Mouse (Mus musculus) limb, embryonic 13.5 days (tissue): ENCODE data around the gene Plekhj1. TPM values are rescaled to one million over a fixed set of nuclear protein-coding genes. Genes with fewer than 3 reads are reported as not detected.
A peak's percentile ranks its signal among the peaks of the same experiment; 100 is the strongest.
"Not testable (repeated sequence)": the region's sequence is repeated elsewhere in the genome, so short reads cannot be mapped to it uniquely, and the experiment has no call there.

Source experiments
- ATAC-seq: fragments of 200-750 bp; cut with Nextera tagmentation; 2 replicates; pipeline ENCODE4 v1.8.0; 2017; ENCODE audit warnings: low read depth, moderate number of reproducible peaks, moderate TSS enrichment; ENCODE audit not compliant: low FRiP score
- H3K27ac ChIP-seq: fragments of 300-500 bp; sonication (generic); 2 replicates; pipeline ENCODE4 v1.5.1; 2015; ENCODE audit warnings: inconsistent platforms, mild to moderate bottlenecking, moderate library complexity
- H3K27me3 ChIP-seq: fragments of 300-500 bp; sonication (generic); 2 replicates; pipeline ENCODE4 v1.6.1; 2015; ENCODE audit warnings: mild to moderate bottlenecking, inconsistent platforms
- H3K36me3 ChIP-seq: fragments of 300-500 bp; sonication (generic); 2 replicates; pipeline ENCODE4 v1.6.1; 2015; ENCODE audit warnings: inconsistent platforms, mild to moderate bottlenecking, moderate library complexity
- H3K4me1 ChIP-seq: fragments of 300-500 bp; sonication (generic); 2 replicates; pipeline ENCODE4 v1.6.1; 2015; ENCODE audit warnings: inconsistent platforms
- H3K4me2 ChIP-seq: fragments of 300-500 bp; sonication (generic); replicated peaks from 2 replicates; pipeline ENCODE4 v1.6.1; 2015; ENCODE audit warnings: inconsistent platforms, mild to moderate bottlenecking, moderate library complexity
- H3K4me3 ChIP-seq: fragments of 300-500 bp; sonication (generic); 2 replicates; pipeline ENCODE4 v1.5.1; 2015; ENCODE audit warnings: moderate library complexity, mild to moderate bottlenecking, inconsistent platforms
- H3K9ac ChIP-seq: fragments of 300-500 bp; sonication (generic); 2 replicates; pipeline ENCODE4 v1.6.1; 2015; ENCODE audit warnings: mild to moderate bottlenecking, inconsistent platforms
- H3K9me3 ChIP-seq: fragments of 300-500 bp; sonication (generic); 2 replicates; pipeline ENCODE4 v1.6.1; 2016; ENCODE audit warnings: inconsistent platforms
- WGBS: fragments of 180-500 bp; shearing (Covaris S2); methylation state at CpG from one replicate; pipeline ENCODE4 v1.1.7; 2015; 5-methylcytosine and 5-hydroxymethylcytosine counted together
- polyA plus RNA-seq: library from polyadenylated mRNA; unstranded; fragments of >200 nt; fragmentation: Nextera tagmentation; extraction: Ambion mirVana; gene quantifications from 2 replicates; pipeline ENCODE4 v1.2.1, GENCODE M21; 2015

Gene Plekhj1
- polyA plus RNA-seq, 1 experiment from 2014 or later, result 127 TPM

DNA sequence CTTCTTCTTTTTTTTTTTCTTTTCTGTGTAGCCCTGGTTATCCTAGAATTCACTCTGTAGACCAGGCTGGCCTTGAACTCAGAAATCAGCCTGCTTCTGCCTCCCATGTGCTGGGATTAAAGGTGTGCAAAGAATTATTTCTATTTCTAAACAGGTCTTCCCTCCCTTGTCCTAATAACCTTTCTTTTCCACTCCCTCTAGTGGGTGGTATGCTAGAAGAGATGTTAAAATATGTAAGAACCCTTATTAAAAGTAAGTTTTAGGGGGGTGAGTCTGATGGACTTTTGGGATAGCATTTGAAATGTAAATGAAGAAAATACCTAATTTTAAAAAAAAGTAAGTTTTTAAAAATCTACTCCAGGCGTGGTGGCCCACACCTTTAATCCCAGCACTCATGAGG, 24.9 kb upstream of the Plekhj1 start:
- H3K27me3 ChIP-seq, result no peaks in the 10 kb centered on the region
- H3K4me3 ChIP-seq, result no peak overlapping the region
- H3K4me2 ChIP-seq, result no peak overlapping the region
- H3K4me1 ChIP-seq, result peaks cover 9% of the 10 kb centered on the region
- H3K9me3 ChIP-seq, result no peaks in the 10 kb centered on the region
- no peak for ATAC-seq
- WGBS, result 90% methylated on average over 1 of the region's 1 CpGs
- H3K27ac ChIP-seq, result no peak overlapping the region
- no peak overlapping the region for H3K9ac ChIP-seq
- no peaks in the 10 kb centered on the region; the same call in 1 of the 2 replicates for H3K36me3 ChIP-seq

DNA sequence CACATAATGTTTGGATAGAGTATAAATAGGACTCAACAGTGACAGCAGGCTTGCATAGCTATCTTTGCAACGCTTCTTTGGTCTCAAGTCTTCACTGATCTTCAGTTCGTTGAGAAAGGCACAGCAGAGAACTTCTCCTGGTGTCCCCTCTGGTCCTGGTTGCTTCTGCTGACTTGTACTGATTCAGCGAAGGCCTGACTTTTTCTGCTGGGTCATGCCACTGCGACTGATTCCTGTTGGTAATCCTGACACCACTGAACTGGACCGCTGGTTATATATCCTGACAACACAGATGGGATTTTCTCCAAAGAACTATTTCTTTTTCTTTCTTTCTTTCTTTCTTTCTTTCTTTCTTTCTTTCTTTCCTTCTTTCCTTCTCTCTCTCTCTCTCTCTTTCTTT, 24.1 kb upstream of the Plekhj1 start:
- Histone ChIP-seq H3K9me3 (no peaks in the 10 kb centered on the region), H3K4me1 (peaks cover 1% of the 10 kb centered on the region), H3K27me3 (no peaks in the 10 kb centered on the region), H3K9ac (no peak overlapping the region), H3K36me3 (no peaks in the 10 kb centered on the region), H3K4me3 (no peak overlapping the region), H3K27ac (no peak overlapping the region), H3K4me2 (no peak overlapping the region)
- 91% methylated on average over 5 of the region's 5 CpGs for WGBS
- ATAC-seq, result no peak

DNA sequence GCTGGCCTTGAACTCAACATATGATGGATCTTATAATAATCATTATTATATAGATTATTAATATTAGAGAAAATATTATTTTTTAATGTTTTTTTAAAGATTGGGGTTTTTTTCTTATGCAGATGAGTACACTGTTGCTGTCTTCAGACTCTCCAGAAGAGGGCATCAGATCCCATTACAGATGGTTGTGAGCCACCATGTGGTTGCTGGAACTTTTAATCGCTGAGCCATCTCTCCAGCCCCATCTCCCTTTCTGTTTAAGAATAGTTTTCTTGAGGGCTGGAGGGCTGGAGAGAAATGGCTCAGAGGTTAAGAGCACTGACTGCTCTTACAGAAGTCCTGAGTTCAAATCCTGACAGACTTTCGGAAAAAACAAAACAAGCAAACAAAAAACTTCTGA, 23.6 kb upstream of the Plekhj1 start:
- ATAC-seq, result no peak
- WGBS, result 50% methylated on average over 2 of the region's 2 CpGs
- no peak overlapping the region for H3K27ac ChIP-seq
- no peaks in the 10 kb centered on the region for H3K27me3 ChIP-seq
- H3K4me1 ChIP-seq, result no peaks in the 10 kb centered on the region
- H3K9ac ChIP-seq, result no peak overlapping the region
- H3K4me3 ChIP-seq, result no peak overlapping the region
- H3K4me2 ChIP-seq, result no peak overlapping the region
- H3K36me3 ChIP-seq, result no peaks in the 10 kb centered on the region
- H3K9me3 ChIP-seq, result no peaks in the 10 kb centered on the region

DNA sequence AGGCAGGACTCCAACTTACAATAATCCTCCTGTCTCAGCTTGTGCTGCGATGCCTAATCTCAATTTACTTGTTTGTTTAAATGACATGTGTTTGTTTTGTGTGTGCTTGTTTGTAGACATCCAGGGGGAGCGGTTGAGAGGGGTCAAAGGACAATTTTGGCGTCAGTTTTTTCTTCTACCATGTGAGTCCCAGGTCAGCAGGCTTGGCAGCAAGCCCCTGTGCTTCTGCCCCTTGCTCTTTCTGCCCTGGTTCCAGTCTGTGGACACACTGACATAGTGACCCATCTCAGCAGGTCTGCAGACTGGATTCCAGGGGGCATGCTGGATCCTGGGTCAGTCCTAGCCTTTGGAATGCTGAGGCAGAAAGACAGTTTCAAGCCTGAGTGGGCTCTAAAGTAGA, 21.0 kb upstream of the Plekhj1 start:
- Histone ChIP-seq H3K4me1 (no peaks in the 10 kb centered on the region), H3K4me2 (no peak overlapping the region), H3K9ac (no peak overlapping the region), H3K27ac (no peak overlapping the region), H3K4me3 (no peak overlapping the region), H3K36me3 (no peaks in the 10 kb centered on the region), H3K27me3 (no peaks in the 10 kb centered on the region), H3K9me3 (no peaks in the 10 kb centered on the region)
- no peak for ATAC-seq
- WGBS, result 57% methylated on average over 3 of the region's 3 CpGs

DNA sequence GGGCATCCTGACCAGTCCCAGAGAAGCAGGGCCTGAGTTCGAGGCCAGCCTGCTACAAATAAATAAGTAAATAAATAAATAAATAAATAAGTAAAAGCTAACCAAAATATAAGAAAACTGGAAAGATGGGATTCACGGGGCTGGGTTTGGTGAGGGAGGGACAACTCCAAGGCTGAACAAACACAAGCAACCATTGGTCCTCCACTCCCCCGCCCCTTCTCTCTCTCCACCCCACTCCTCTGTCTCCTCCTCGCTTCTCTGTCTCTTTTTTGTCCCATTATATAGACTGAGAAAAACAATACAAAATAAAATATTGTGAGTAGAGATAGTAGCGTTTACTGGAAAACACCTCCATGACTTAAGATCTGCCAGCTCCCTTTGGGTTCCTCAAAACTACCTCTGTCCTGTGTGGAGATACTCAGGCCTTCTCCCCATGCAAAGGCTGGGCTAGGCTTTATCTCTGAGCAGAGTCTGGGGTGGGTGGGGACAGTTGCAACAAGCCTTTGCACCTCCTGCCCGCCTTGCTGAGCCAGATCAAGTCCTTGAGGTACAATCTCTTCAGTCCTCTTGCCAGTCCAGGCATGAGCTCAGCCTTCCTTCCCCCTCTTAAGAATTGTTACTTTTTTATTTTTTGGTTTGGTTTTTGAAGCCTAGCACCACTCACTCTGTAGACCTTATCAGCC, 20.3 kb upstream of the Plekhj1 start:
- Histone ChIP-seq H3K4me1 (no peaks in the 10 kb centered on the region), H3K4me2 (no peak overlapping the region), H3K27ac (no peak overlapping the region), H3K27me3 (no peaks in the 10 kb centered on the region), H3K36me3 (no peaks in the 10 kb centered on the region), H3K9ac (no peak overlapping the region), H3K4me3 (no peak overlapping the region), H3K9me3 (no peaks in the 10 kb centered on the region)
- 58% methylated on average over 6 of the region's 6 CpGs for WGBS
- ATAC-seq, result no peak

DNA sequence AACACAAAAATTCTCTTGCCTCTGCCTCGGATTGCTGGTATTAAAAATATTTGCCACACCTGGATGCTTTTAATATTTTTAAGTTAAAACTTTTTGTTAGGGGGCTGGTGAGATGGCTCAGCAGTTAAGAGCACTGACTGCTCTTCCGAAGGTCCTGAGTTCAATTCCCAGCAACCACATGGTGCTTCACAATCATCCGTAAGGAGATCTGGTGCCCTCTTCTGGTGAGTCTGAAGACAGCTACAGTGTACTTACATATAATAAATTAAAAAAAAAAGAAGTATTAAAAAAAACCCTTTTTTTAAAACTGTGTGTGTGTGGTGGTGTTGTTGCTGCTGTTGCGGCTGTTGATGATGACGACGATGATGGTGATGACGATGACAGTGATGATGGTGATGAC, 19.5 kb upstream of the Plekhj1 start:
- not testable (repeated sequence) for H3K4me3 ChIP-seq, H3K36me3 ChIP-seq, H3K27ac ChIP-seq, H3K4me2 ChIP-seq, H3K9me3 ChIP-seq, ATAC-seq, H3K9ac ChIP-seq, H3K27me3 ChIP-seq, H3K4me1 ChIP-seq
- WGBS, result 82% methylated on average over 7 of the region's 7 CpGs

DNA sequence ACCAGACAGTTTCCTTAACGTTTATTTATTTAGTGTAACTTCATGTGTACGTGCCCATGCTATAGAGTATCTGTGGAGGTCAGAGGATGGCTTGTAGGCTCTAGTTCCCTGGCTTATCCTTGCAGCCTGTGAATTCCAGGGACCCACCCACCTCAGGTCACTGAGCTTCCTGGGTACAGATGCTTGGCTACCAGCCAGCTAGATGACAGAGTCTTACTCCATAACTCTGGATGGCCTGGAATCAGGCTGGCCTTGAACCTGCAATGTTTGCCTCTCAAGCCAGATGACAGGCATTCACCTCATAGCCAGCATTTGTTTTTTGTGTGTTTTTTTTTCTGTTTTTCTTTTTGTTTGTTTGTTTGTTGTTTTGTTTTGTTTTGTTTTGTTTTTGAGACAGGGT, 18.7 kb upstream of the Plekhj1 start:
- Histone ChIP-seq H3K4me3 (no peak overlapping the region), H3K4me2 (no peak overlapping the region), H3K36me3 (no peaks in the 10 kb centered on the region), H3K9ac (no peak overlapping the region), H3K27ac (no peak overlapping the region), H3K27me3 (peaks cover 12% of the 10 kb centered on the region), H3K4me1 (no peaks in the 10 kb centered on the region), H3K9me3 (no peaks in the 10 kb centered on the region)
- ATAC-seq, result no peak
- WGBS, result 75% methylated on average over 2 of the region's 2 CpGs

DNA sequence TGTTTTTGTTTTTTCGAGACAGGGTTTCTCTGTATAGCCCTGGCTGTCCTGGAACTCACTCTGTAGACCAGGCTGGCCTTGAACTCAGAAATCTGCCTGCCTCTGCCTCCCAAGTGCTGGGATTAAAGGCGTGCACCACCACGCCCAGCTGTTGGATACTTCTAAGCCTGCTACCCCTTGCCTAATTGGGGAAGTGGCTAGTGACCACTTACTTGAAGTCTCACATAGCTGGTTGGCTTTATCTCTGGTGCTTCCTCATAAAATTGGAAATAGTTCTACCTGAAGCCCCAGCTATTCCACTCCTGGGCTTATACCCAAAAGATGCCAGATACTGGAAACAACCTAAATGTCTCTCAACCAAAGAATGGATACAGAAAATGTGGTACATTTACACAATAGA, 17.9 kb upstream of the Plekhj1 start:
- H3K4me3 ChIP-seq, result not testable (repeated sequence)

DNA sequence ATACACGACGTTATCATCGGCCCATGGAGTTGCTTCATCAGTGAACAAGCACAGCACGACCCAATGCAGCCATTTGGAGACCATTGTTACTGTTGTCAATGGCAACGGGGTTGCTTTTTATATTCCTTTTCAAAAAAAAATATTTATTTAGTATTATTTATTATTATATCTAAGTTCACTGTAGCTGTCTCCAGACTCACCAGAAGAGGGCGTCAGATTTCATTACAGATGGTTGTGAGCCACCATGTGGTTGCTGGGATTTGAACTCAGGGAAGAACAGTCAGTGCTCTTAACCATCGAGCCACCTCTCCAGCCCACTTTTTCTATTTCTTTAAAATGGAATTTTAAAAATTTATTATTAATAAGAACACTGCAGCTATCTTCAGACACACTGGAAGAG, 16.4 kb upstream of the Plekhj1 start:
- Histone ChIP-seq H3K4me3 (no peak overlapping the region), H3K4me2 (no peak overlapping the region), H3K4me1 (peaks cover 8% of the 10 kb centered on the region), H3K27ac (no peak overlapping the region), H3K27me3 (peaks cover 36% of the 10 kb centered on the region), H3K9ac (0 out of 2 replicates have a peak overlapping the region, but pooled peaks have one; percentile 15), H3K36me3 (no peaks in the 10 kb centered on the region), H3K9me3 (no peaks in the 10 kb centered on the region)
- 70% methylated on average over 7 of the region's 7 CpGs for WGBS
- no peak for ATAC-seq

More for the DNA sequence above, 17.9 kb upstream of the Plekhj1 start:
- WGBS, result 70% methylated on average over 3 of the region's 3 CpGs
- H3K27ac ChIP-seq, H3K9me3 ChIP-seq, H3K4me1 ChIP-seq, H3K4me2 ChIP-seq, H3K36me3 ChIP-seq, ATAC-seq, H3K9ac ChIP-seq: not testable (repeated sequence)
- peaks cover 20% of the 10 kb centered on the region for H3K27me3 ChIP-seq

DNA sequence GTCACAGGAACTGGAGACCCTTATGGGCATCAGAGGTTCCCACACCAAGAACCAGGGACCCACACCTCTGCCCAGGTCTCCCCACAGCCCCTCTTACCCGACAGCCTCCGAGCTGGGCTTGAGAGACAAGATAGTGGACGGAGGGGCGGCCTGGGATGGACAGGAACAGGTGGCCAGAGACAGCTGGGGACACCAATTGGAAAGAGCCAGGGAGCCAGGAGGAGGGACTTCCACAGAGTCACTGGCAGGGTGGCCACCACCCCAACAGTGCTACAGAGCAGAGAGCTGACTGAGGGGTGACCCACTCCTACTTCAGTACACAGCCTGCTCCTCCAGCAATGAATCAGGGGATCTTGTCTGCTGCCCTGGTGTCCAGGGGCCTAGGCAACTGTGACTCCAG, 14.9 kb upstream of the Plekhj1 start, which contains the start of gene Jsrp1:
Jsrp1 (minus strand) TSS at position 133 of the 400 bp plus-strand sequence.
- H3K9ac ChIP-seq, result no peak within 1 kb of the TSS
- no peaks in the 10 kb centered on the region for H3K36me3 ChIP-seq
- H3K4me2 ChIP-seq, result no peak within 1 kb of the TSS
- no peak for ATAC-seq
- no peak within 1 kb of the TSS for H3K27ac ChIP-seq
- WGBS, result 65% methylated on average over 4 of the region's 4 CpGs
- H3K27me3 ChIP-seq, result peaks cover 50% of the 10 kb centered on the region
- peaks cover 18% of the 10 kb centered on the region for H3K4me1 ChIP-seq
- H3K4me3 ChIP-seq, result no peak within 1 kb of the TSS
- no peaks in the 10 kb centered on the region for H3K9me3 ChIP-seq

DNA sequence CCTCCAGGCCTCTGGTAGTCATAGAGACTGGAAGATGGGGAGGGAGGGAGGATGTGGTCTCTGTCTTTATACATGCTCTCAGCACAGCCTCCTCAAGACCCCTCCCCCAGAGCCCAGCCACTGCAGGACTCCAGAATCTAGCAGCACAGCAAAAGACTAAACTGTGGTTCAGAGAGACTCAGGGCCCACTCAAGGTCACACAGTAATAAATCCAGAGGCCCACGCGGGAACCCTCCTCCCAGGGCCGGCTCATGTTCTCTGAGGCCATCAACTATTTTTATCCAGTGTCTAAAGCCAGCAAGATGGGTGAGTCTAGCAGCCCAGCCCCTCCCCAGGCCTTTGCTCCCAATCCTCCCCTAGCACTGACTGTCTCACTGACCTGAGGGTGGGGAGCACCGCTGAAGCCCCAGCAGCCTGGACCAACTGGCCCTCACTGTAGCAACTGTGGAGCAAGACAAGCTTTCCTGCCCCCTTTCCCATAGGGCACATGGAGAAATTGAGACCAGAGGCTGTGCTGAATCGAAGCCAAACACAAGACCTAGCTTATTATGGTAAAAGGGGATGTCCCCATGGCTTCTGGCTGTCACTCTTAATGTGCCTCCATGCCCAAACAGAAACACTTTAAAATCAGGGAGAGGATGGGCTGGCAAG, 14.1 kb upstream of the Plekhj1 start:
- Histone ChIP-seq H3K36me3 (no peaks in the 10 kb centered on the region), H3K4me2 (no peak overlapping the region), H3K9me3 (no peaks in the 10 kb centered on the region), H3K27me3 (peaks cover 57% of the 10 kb centered on the region), H3K4me1 (peaks cover 26% of the 10 kb centered on the region), H3K27ac (no peak overlapping the region), H3K9ac (no peak overlapping the region), H3K4me3 (no peak overlapping the region)
- ATAC-seq, result no peak
- WGBS, result 50% methylated on average over 5 of the region's 5 CpGs

DNA sequence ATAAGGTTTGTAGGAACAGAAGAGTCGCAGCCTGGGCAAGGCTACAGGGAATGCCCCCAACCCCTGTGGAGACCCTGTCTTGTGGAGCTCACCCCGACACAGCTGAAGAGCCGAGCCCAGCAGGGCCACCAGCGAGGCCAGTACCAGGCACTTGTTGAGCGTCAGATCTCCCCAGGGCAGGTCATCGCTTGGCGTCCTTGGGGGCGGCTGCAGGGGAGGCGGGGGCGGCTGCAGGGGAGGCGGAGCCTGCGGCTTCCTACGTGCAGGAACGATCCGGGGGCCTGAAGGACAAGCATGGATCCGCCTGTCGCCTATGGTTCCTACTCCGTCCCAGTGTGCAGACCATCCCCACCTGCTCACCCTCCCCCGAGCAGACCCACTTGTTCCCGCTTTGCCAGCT, 11.7 kb upstream of the Plekhj1 start:
- Histone ChIP-seq H3K27me3 (peaks cover 68% of the 10 kb centered on the region), H3K36me3 (peaks cover 3% of the 10 kb centered on the region), H3K27ac (no peak overlapping the region), H3K9me3 (no peaks in the 10 kb centered on the region), H3K9ac (peak overlapping the region; percentile 25; the same call in 1 of the 2 replicates), H3K4me3 (peak overlapping the region; percentile 11), H3K4me1 (peaks cover 38% of the 10 kb centered on the region), H3K4me2 (peak overlapping the region; percentile 41)
- WGBS, result 5% methylated on average over 20 of the region's 20 CpGs
- no peak for ATAC-seq
